Mouse (Mus musculus) intestine, postnatal 0 days (tissue): Measurements from ENCODE around the gene Dapk3. TPM values are rescaled to one million over a fixed set of nuclear protein-coding genes. Genes with fewer than 3 reads are reported as not detected.
"Not testable (repeated sequence)": the region's sequence is repeated elsewhere in the genome, so short reads cannot be mapped to it uniquely, and the experiment has no call there.

Experiments
- ATAC-seq: fragments of 200-750 bp; cut with Nextera tagmentation; 2 replicates; pipeline ENCODE4 v1.8.0; 2017; ENCODE audit warnings: mild to moderate bottlenecking, moderate TSS enrichment, moderate library complexity
- H3K27ac ChIP-seq: fragments of 300-500 bp; sonication (generic); 2 replicates; pipeline ENCODE4 v1.5.1; 2014; ENCODE audit warnings: mild to moderate bottlenecking, low read depth, low read length, moderate library complexity
- H3K27me3 ChIP-seq: fragments of 300-500 bp; sonication (generic); replicated peaks from 2 replicates; pipeline ENCODE4 v1.6.1; 2014; ENCODE audit warnings: low read length, mixed read lengths; ENCODE audit not compliant: control insufficient read depth, insufficient read depth
- H3K36me3 ChIP-seq: fragments of 300-500 bp; sonication (generic); 2 replicates; pipeline ENCODE4 v1.6.1; 2014; ENCODE audit warnings: mild to moderate bottlenecking, moderate library complexity; ENCODE audit not compliant: control insufficient read depth, insufficient read depth
- H3K4me1 ChIP-seq: fragments of 300-500 bp; sonication (generic); replicated peaks from 2 replicates; pipeline ENCODE4 v1.6.1; 2014; ENCODE audit warnings: antibody characterized with exemption, low read length, mixed read lengths; ENCODE audit not compliant: control insufficient read depth, insufficient read depth
- H3K4me2 ChIP-seq: fragments of 300-500 bp; sonication (generic); replicated peaks from 2 replicates; pipeline ENCODE4 v1.6.1; 2014; ENCODE audit warnings: low read depth, mild to moderate bottlenecking, moderate library complexity
- H3K4me3 ChIP-seq: fragments of 300-500 bp; sonication (generic); 2 replicates; pipeline ENCODE4 v1.5.1; 2014; ENCODE audit warnings: low read depth, low read length
- H3K9ac ChIP-seq: fragments of 300-500 bp; sonication (generic); 2 replicates; pipeline ENCODE4 v1.6.1; 2014; ENCODE audit warnings: mild to moderate bottlenecking, low read depth, low read length
- H3K9me3 ChIP-seq: fragments of 300-500 bp; sonication (generic); 2 replicates; pipeline ENCODE4 v1.6.1; 2016; ENCODE audit warnings: mixed run types; ENCODE audit not compliant: control insufficient read depth
- CTCF ChIP-seq: sonication (generic); IDR thresholded peaks from 2 replicates; pipeline ENCODE4 v1.5.1; 2016; ENCODE audit warnings: low read depth, mild to moderate bottlenecking, control low read depth, antibody characterized with exemption, moderate library complexity
- WGBS: fragments of 180-500 bp; shearing (Covaris S2); extraction: QIAGEN DNeasy Blood & Tissue Kit; methylation state at CpG from one replicate; pipeline ENCODE4 v1.1.7; 2014; 5-methylcytosine and 5-hydroxymethylcytosine counted together
- polyA plus RNA-seq: library from polyadenylated mRNA; unstranded; fragments of >200 nt; fragmentation: Nextera tagmentation; extraction: Ambion mirVana; gene quantifications from 2 replicates; pipeline ENCODE4 v1.2.1, GENCODE M21; 2015

Dapk3 gene
- polyA plus RNA-seq, 1 experiment from 2014 or later: 53.4 TPM

DNA sequence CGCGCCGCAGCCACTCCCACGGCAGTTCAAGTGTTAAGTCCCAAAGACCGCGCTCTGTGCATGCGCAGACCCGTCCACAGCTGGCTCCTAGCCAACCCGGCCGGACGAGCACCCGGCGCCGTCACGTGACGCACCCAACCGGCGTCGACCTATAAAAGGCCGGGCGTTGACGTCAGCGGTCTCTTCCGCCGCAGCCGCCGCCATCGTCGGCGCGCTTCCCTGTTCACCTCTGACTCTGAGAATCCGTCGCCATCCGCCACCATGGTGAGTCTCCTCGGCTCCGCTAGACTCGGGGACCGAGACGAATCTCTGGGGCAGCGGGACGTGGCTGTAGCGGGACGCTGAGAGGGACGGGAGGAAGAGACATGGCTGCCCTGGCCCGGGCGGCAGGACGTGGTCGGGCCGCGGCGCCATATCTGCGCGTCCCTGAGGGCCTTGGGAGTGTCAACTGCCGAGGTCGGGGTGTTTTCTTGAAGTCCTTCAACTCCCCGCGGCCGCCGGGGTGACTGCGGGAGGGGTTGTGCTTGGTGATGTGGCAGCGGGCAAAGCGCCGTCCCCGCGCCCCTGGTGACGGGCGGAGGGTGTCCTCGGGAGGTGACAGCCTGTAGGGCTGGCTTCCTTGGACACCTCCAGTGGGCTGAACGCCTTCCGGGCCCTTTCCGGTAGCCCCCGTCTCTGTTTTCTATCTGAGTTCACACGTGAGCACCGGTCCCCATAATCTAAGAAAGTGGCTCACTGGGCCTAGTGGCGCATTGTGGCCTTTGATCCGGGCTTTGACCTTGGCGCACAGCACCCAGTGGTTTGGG is 6.1 kb upstream of the Dapk3 start, which contains the start of gene Eef2:
TSS of gene Eef2 (plus strand) at position 166 of the 806 bp plus-strand sequence.
- WGBS: under 1% methylated on average over 76 of the region's 77 CpGs
- Histone ChIP-seq H3K36me3 (peaks cover 43% of the 10 kb centered on the region), H3K9ac (peak within 1 kb of the TSS; percentile 96), H3K4me1 (no peaks in the 10 kb centered on the region), H3K4me3 (peak within 1 kb of the TSS; percentile 90), H3K27ac (peak within 1 kb of the TSS; percentile 92), H3K27me3 (no peaks in the 10 kb centered on the region), H3K9me3 (no peaks in the 10 kb centered on the region), H3K4me2 (peak within 1 kb of the TSS; percentile 75)
- no peak; the same call in 1 of the 2 replicates for TF ChIP-seq CTCF
- ATAC-seq: peak; percentile 76

DNA sequence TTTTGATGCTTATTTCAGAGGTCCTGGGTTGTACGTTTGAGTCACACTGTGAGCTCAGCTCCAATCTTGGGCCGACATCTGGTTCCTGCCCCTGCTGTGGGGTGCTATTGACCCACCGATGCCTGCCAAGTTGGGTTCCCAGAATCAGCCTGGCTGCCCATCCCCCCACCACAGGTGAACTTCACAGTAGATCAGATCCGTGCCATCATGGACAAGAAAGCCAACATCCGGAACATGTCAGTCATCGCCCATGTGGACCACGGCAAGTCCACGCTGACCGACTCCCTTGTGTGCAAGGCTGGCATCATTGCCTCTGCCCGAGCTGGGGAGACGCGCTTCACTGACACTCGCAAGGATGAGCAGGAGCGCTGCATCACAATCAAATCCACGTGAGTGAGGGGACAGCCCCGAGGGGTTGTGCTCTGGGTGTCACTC is 5.3 kb upstream of the Dapk3 start:
- Histone ChIP-seq H3K9me3 (no peaks in the 10 kb centered on the region), H3K27ac (peak overlapping the region; percentile 92), H3K27me3 (no peaks in the 10 kb centered on the region), H3K4me2 (peak overlapping the region; percentile 75), H3K36me3 (peaks cover 49% of the 10 kb centered on the region), H3K4me1 (no peaks in the 10 kb centered on the region), H3K9ac (peak overlapping the region; percentile 96), H3K4me3 (peak overlapping the region; percentile 90)
- TF ChIP-seq CTCF: no peak
- 5% methylated on average over 16 of the region's 16 CpGs for WGBS
- no peak for ATAC-seq

- peak overlapping the region; percentile 96 for H3K9ac ChIP-seq
- H3K36me3 ChIP-seq: peaks cover 49% of the 10 kb centered on the region
- H3K9me3 ChIP-seq: no peaks in the 10 kb centered on the region
- no peaks in the 10 kb centered on the region for H3K27me3 ChIP-seq
- TF ChIP-seq CTCF: no peak
- WGBS: 43% methylated on average over 14 of the region's 14 CpGs
- H3K4me1 ChIP-seq: no peaks in the 10 kb centered on the region
- no peak for ATAC-seq
- H3K4me3 ChIP-seq: peak overlapping the region; percentile 90
- peak overlapping the region; percentile 75 for H3K4me2 ChIP-seq
- H3K27ac ChIP-seq: no peak overlapping the region
Measured at GRCm38 (mm10) chr10:81177958-81178712, 4.7 kb upstream of the Dapk3 start.

- TF ChIP-seq CTCF: no peak
- no peak overlapping the region for H3K4me3 ChIP-seq
- no peaks in the 10 kb centered on the region for H3K27me3 ChIP-seq
- H3K27ac ChIP-seq: no peak overlapping the region
- WGBS: 85% methylated on average over 11 of the region's 11 CpGs
- H3K36me3 ChIP-seq: peaks cover 49% of the 10 kb centered on the region
- no peaks in the 10 kb centered on the region for H3K4me1 ChIP-seq
- ATAC-seq: no peak
- no peaks in the 10 kb centered on the region for H3K9me3 ChIP-seq
- H3K9ac ChIP-seq: no peak overlapping the region
- no peak overlapping the region for H3K4me2 ChIP-seq
Measured at GRCm38 (mm10) chr10:81178927-81179326, 3.9 kb upstream of the Dapk3 start.

DNA sequence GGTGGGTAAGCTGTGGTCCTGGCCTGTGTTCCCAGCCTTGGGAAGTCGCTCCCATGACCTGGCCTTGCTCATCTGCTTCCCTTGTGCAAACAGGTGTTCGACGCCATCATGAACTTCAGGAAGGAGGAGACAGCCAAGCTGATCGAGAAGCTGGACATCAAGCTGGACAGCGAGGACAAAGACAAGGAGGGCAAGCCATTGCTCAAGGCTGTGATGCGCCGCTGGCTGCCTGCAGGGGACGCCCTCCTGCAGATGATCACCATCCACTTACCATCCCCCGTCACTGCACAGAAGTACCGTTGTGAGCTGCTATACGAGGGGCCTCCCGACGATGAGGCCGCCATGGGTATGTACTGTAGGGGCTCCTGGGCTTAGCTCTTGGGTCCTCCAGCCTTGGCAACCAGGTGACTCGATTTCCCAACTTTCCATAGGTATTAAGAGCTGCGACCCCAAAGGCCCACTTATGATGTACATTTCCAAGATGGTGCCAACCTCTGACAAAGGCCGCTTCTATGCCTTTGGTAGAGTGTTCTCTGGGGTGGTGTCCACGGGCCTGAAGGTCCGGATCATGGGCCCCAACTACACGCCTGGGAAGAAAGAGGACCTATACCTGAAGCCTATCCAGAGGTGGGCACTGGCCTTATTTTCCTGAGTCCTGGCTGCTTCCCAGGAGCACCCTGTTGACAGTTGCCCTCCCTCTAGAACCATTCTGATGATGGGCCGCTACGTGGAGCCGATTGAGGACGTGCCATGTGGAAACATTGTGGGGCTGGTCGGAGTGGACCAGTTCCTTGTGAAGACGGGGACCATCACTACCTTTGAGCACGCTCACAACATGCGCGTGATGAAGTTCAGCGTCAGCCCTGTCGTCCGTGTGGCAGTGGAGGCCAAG is 3.1 kb upstream of the Dapk3 start:
- no peaks in the 10 kb centered on the region for H3K9me3 ChIP-seq
- no peak overlapping the region for H3K9ac ChIP-seq
- H3K4me3 ChIP-seq: no peak overlapping the region
- H3K27ac ChIP-seq: 0 out of 2 replicates have a peak overlapping the region, but pooled peaks have one; percentile 21
- peaks cover 55% of the 10 kb centered on the region for H3K36me3 ChIP-seq
- 86% methylated on average over 32 of the region's 32 CpGs for WGBS
- no peaks in the 10 kb centered on the region for H3K27me3 ChIP-seq
- H3K4me2 ChIP-seq: no peak overlapping the region
- H3K4me1 ChIP-seq: no peaks in the 10 kb centered on the region
- ATAC-seq: no peak
- peak; percentile 47 for TF ChIP-seq CTCF

DNA sequence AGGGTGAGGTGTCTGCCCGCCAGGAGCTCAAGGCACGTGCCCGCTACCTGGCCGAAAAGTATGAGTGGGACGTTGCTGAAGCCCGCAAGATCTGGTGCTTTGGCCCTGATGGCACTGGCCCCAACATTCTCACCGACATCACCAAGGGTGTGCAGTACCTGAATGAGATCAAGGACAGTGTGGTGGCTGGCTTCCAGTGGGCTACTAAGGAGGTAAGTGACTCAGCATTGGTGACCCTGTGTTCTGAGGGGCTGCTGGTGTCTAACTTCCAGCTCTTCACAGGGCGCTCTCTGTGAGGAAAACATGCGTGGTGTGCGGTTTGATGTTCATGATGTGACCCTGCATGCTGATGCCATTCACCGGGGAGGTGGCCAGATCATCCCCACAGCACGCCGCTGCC is 1.9 kb upstream of the Dapk3 start:
- peaks cover 64% of the 10 kb centered on the region for H3K36me3 ChIP-seq

GRCm38 (mm10) chr10:81181860-81182259 is 945 bp upstream of the Dapk3 start:
- H3K4me3 ChIP-seq, H3K4me2 ChIP-seq, H3K27me3 ChIP-seq, H3K4me1 ChIP-seq, H3K9me3 ChIP-seq, H3K27ac ChIP-seq, H3K9ac ChIP-seq, ATAC-seq: not testable (repeated sequence)
- WGBS: 83% methylated on average over 12 of the region's 12 CpGs
- H3K36me3 ChIP-seq: peaks cover 71% of the 10 kb centered on the region

More for the DNA sequence above, 1.9 kb upstream of the Dapk3 start:
- no peak for TF ChIP-seq CTCF
- Histone ChIP-seq H3K4me2 (no peak overlapping the region), H3K27me3 (no peaks in the 10 kb centered on the region), H3K9me3 (no peaks in the 10 kb centered on the region), H3K4me1 (no peaks in the 10 kb centered on the region), H3K4me3 (no peak overlapping the region), H3K9ac (no peak overlapping the region), H3K27ac (no peak overlapping the region)
- ATAC-seq: no peak
- 92% methylated on average over 13 of the region's 13 CpGs for WGBS
